Mouse (Mus musculus): Measurements from ENCODE around the gene 0610009B22Rik. TPM values are rescaled to one million over a fixed set of nuclear protein-coding genes. Genes with fewer than 3 reads are reported as not detected.

0610009B22Rik gene
- total and polyA plus RNA-seq, 3 experiments: 4.8 to 53.7 (median 49.2) TPM

DNA sequence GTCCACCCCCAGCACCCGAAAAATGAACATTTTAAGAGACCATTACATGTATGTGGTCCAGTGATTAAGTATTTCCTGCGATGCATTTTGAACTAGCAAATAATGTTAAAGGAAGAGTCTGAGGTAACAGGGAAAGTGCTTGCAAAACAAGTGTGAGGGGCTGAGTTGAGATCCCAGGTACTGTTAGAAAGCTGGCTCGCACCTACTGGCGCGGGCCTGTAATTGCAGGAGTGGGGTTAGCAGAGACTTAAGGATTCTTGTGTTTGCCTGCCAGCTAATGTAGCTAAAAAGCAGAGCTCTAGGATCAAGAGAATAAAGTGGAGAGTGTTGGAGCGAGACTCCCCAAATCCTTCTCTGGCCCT lies 52.4 kb downstream of the 0610009B22Rik start:
- DNase-seq: peak; percentile 74

DNA sequence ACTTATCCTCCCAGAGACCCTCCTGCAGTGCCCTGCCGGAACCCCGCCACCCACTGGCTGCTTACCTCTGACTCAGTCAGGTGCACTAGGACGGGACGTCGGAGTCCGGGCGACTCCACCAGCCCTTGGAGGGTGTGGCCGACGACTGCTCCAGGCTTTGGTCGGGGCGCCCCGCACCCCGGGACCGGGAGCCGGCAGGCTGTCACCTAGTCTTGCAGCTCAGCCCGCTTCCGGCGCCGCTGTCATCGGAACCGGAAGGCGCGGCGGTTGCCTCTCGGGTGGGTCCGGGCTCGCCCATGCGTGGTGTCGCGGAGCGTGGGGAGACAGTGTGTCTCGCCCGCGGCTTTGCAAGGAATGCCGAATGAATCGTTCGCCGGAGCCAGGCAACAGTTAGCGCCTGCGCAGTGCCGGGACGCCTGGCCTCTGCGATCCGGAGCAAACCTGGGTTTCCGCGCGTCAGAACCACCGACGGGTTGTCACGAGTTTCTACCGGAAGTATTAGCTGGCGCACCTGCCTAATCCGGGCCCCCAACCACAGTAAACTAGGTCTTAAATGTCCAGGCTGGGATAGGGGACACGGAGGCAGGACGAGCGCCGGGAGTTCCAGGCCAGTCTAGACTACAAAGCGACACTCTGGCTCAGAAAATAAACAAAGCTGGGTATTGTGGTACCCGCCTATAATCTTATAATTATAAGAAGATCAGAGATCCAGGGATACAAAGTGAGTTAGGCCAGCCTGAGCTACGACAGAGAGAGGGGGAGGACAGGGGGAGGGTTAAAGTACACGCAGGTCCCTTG lies 53.0 kb downstream of the 0610009B22Rik start, which contains the start of gene Rmnd5b:
Gene Rmnd5b, minus strand, starts transcription at position 372 of the 798 bp plus-strand sequence.
- peak; percentile 94 for DNase-seq

Other genes with a start within 250 kb of the 0610009B22Rik start
- 10 to 100 TPM; 21.7 to 23.3 TPM for gene Phykpl, start 104.1 kb downstream of the 0610009B22Rik start, total RNA-seq (2021)
- gene Phykpl, start 104.1 kb downstream of the 0610009B22Rik start, polyA plus RNA-seq (2012; rRNA removed): 29.2 and 35.1 TPM in 2 replicates
- gene Hnrnpab, start 82.0 kb downstream of the 0610009B22Rik start, total RNA-seq (2021): 100 to 1,000 TPM; 266 to 294 TPM
- 234 and 286 TPM in 2 replicates for gene Hnrnpab, start 82.0 kb downstream of the 0610009B22Rik start, polyA plus RNA-seq (2012; rRNA removed)
- gene Nhp2, start 69.1 kb downstream of the 0610009B22Rik start, total RNA-seq (2021): 10 to 100 TPM; 76.3 to 79.4 TPM
- gene Nhp2, start 69.1 kb downstream of the 0610009B22Rik start, polyA plus RNA-seq (2012; rRNA removed): 41.8 and 48.3 TPM in 2 replicates
- 10 to 100 TPM; 44.0 to 61.9 TPM for gene Rmnd5b, start 53.0 kb downstream of the 0610009B22Rik start, total RNA-seq (2021)
- gene Rmnd5b, start 53.0 kb downstream of the 0610009B22Rik start, polyA plus RNA-seq (2012; rRNA removed): 201 and 250 TPM in 2 replicates
- 1 to 10 TPM; 5.3 to 9.3 TPM for gene N4bp3, start 38.0 kb downstream of the 0610009B22Rik start, total RNA-seq (2021)
- gene N4bp3, start 38.0 kb downstream of the 0610009B22Rik start, polyA plus RNA-seq (2012; rRNA removed): 10.5 and 15.1 TPM in 2 replicates
- 1 to 10 TPM; 1.0 to 2.4 TPM for gene D930048N14Rik, start 37.9 kb downstream of the 0610009B22Rik start, total RNA-seq (2021)
- 5.0 and 6.1 TPM in 2 replicates for gene D930048N14Rik, start 37.9 kb downstream of the 0610009B22Rik start, polyA plus RNA-seq (2012; rRNA removed)
- 10 to 100 TPM; 25.2 to 56.7 TPM for gene Sec24a, start 74.8 kb upstream of the 0610009B22Rik start, total RNA-seq (2021)
- 21.7 and 26.6 TPM in 2 replicates for gene Sec24a, start 74.8 kb upstream of the 0610009B22Rik start, polyA plus RNA-seq (2012; rRNA removed)
- 100 to 1,000 TPM in 1 of 2 experiments, 10 to 100 TPM in 1; 97.8 to 121 TPM for gene Sar1b, start 74.8 kb upstream of the 0610009B22Rik start, total RNA-seq (2021)
- 5.7 and 6.6 TPM in 2 replicates for gene Sar1b, start 74.8 kb upstream of the 0610009B22Rik start, polyA plus RNA-seq (2012; rRNA removed)
- 10 to 100 TPM; 13.7 to 21.8 TPM for gene Jade2, start 168.8 kb upstream of the 0610009B22Rik start, total RNA-seq (2021)
- 12.8 and 13.0 TPM in 2 replicates for gene Jade2, start 168.8 kb upstream of the 0610009B22Rik start, polyA plus RNA-seq (2012; rRNA removed)